Mouse (Mus musculus): Measurements from ENCODE around the gene Col19a1. TPM values are rescaled to one million over a fixed set of nuclear protein-coding genes. Genes with fewer than 3 reads are reported as not detected.

Col19a1 gene
- total RNA-seq, 2 experiments from 2014 or later = 15.3 to 18.8 TPM

DNA sequence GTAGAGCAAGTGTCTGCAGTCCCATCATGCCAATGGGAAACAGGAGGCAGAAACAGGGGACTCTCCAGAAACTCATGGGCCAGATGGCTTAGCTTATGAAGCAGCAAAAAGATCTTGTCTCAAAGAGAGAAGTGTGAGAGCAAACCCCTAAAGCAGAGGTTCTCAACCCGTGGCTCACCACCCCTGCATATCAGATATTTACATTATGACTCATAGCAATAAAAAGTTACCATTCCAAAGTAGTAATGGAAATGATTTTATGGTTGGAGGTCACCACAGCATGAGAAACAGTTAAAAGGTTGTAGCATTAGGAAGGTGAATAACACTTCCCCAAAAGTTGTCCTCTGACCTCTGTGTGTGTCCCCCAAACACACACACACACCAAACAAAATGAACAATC is 350.9 kb downstream of the Col19a1 start:
- intact Hi-C loops (cut with DNase I) = no loop called here

DNA sequence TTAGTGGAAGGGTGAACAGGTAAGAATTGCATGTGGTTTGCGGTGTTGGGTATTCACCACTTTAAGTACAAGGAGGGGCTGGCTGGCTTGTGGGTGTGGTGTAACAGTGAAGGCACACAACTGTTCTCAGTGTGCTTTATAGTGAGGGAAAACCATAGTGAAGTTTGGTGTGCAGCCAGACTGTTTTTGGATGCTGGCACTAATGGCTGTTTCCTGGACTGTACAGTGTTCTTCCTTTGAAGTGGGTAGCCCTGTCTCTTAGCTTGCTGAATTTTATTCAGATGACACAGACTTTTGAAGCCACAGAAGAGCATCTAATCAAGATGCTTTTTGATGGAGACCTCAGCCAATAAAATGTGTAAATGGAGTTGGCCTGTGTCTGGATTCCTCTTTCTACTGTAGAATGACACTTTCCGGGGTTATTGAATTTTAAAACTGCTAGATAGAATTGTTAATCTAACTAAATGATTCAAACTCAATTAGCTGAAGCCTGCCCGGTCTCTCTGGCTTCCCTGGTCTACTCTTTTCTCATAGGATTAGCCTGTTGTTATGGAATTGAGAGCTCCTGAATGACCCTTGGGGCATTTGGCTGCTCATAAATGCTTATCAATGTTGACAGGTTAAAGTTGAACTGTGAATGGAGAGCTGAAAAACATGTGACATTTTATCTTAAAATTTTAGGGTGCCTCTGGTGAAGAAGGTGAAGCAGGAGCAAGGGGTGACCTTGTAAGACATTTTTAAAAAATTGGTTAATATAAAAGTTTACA is 355.6 kb downstream of the Col19a1 start:
- intact Hi-C loops (cut with DNase I) = loop anchor here (5.0 kb wide), 1 partner anchor 49 kb away; no protein-coding TSS in a partner anchor
- peak; percentile 18 for DNase-seq

More for the DNA sequence above, 350.9 kb downstream of the Col19a1 start:
- DNase-seq = no peak

DNA sequence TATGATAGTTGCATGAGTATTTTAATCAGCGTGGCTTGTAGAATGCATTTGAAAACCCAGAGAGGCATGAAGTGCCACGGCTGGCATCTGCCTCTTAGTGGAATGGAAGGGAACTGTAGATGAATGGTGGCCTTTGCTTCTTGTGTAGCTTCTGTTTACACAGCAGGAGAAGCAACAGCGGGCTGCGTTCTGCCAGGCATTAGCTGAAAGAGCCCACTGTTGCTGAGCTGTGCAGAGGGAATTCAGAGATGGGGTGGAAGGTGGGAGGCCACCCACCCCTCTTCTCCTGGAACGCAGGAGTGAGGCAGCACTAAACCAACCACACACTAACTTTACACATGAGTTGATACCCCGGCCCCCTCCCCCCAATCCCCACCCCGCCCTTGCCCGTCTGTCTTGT is 356.8 kb downstream of the Col19a1 start:
- peak; percentile 73 for DNase-seq
- intact Hi-C loops (cut with DNase I) = loop anchor here (5.0 kb wide), 1 partner anchor 48 kb away; no protein-coding TSS in a partner anchor

DNA sequence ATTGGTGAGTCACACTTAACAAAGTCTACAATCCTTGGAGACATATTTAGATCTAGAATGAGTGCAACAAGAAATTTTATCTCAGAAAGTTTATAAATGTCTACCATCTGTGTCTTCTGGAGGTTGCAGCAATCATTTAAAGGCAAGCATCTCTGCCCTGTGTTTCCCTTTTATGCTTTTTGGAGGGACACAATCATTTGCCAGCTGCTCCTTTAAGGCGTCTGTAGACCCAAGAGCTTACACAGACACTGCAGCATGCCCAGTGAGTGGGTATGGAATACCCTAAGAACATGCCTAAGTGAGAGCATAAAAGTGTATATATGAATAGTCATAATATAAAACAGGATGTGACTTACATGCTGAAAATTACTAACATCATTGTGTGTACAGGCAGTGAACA is 357.7 kb downstream of the Col19a1 start:
- intact Hi-C loops (cut with DNase I) = no loop called here
- DNase-seq = no peak

DNA sequence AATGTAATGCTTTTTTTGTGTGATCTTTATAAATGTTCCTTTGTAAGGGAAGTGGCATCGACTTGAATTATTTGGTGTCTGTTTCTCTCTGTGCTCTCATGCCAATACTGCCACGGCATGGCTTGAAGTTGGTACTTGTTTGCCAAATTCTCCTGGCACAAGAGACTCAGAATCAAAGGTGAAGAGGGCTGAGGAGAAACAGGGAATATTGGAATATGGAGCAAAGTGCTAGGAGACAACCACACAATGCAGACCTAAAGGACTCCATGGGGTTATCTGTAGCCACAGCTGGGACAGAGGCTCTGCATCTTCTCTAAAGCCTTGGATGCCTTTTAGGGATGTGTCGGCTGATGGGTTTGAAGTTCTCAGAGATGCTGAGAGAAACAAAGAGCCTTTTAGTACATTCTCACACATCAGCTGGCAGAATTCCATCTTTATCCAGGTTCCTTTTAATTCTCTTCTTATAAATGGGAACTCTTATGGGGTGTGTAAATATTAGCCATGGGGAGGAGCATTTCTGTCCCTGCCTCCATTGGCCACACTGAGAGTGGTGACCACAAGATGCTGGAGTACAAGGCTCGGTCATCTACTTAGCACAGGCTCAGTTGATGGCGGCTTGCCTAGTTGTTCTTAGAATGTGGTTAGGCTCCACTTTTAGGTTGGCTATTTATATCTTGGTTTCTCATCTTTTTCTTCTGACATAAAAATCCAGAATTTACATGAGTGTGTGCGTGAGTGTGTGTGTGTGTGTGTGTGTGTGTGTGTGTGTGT is 360.1 kb downstream of the Col19a1 start:
- intact Hi-C loops (cut with DNase I) = no loop called here
- DNase-seq = no peak

DNA sequence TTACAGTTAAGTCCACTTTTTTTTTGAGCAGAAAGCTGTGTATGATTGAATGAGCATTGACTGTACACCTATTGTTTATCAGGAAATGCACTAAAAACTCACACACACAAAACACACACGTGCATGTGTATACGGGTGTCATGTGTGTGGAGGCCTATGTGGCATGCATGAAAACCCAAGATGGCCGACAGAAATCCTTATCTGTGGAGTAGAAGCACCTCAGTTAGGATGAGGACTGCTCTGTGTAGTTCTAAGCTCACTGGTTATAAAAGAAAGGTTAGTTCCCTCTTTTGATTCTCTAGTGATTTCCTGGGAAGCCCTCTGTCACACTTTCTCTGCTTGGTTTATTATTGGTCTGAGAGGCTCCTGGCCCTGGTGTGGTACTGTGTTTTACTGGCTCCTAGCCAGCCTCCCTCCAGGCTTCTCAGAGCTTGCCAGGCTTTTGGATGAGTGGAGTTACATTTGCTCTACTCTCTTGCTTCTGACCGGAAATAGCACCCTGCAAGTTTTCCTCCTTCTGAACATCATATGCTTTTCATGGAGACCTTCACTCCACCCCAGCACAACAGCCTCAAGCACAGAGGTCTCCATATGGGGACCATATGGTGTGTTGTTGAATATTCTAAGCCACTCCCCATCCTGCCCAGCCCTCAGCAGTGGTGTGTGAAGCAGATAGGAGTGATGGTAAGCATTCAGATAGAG is 361.3 kb downstream of the Col19a1 start:
- DNase-seq = peak; percentile 94
- intact Hi-C loops (cut with DNase I) = no loop called here

DNA sequence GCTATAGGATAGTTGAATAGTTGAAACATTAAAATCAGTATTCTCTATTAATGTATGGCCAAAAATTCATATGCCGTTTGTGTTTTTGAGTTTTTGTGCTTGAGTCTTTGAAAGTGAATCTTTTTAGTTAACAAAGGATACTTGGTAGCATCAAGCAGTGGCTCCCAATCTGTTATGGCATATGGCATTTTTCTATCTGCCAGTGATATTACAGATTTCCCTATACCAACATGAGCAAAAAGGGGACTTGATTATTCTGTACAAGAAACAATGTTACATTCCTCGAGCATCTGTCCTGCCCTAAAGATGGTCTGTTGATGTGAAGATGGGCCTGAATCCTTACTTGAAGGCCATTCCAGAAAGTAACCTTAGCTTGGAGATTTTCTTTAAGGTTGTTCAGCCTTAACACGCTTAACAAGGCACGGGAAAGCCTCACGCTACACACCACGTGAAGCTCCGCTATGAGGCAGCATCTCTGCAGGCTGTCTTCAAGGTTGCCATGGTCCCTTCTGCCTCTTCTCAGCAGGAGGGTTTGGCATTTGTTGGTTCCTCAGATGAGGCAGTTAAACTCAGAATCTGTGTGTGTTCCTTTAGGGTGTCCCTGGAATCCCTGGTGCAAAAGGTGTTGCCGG is 364.2 kb downstream of the Col19a1 start:
- peak; percentile 77 for DNase-seq
- intact Hi-C loops (cut with DNase I) = no loop called here

DNA sequence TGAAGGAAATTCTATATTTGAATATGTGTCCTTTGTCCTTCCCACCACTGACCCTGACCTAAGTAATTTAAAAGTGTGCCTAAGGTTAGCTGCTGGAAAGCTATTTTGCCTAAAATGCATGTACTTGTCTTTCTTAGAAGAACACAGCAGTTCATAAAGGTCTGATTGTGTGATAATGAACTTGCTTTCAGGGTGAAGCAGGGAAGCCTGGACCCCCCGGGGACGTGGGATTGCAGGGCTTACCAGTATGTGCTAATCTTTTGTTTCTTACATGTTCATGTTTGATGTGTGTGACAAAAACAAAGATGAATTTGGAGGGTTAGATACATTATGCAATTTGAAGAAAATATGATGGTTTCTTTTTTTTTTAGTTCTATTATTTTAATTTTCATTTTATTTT is 365.0 kb downstream of the Col19a1 start:
- no peak for DNase-seq
- intact Hi-C loops (cut with DNase I) = no loop called here

DNA sequence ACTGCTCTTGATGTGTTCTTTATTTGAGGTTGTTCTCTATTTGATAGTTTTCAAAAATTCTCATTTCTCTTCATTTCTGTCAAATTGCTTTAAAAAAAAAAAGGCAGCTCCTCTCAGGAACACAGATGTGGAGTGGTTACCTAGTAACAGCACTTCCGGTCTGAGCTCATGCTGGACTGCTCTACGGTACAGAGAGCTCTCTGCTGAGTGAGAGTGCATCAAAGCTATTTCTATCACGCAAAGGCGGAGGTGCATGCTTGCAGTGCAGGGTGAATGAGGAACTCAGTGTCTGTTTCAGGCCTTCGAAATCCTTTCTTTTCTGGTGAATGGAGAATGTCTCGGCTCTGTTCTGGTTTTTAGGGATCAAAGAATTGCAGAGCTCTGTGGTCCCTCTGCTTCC is 368.2 kb downstream of the Col19a1 start:
- DNase-seq = no peak
- intact Hi-C loops (cut with DNase I) = no loop called here

Other genes with a start within 250 kb of the Col19a1 start
- gene Lmbrd1, start 91.2 kb upstream of the Col19a1 start, total RNA-seq (2021) = 10 to 100 TPM; 59.4 to 64.5 TPM

Data from left cerebral cortex, postnatal 4 days (tissue).